Mouse (Mus musculus): ENCODE data around the gene Myo16. TPM values are rescaled to one million over a fixed set of nuclear protein-coding genes. Genes with fewer than 3 reads are reported as not detected.

The Myo16 gene
- polyA plus RNA-seq, 1 experiment from 2014 or later, result 0.25 TPM

DNA sequence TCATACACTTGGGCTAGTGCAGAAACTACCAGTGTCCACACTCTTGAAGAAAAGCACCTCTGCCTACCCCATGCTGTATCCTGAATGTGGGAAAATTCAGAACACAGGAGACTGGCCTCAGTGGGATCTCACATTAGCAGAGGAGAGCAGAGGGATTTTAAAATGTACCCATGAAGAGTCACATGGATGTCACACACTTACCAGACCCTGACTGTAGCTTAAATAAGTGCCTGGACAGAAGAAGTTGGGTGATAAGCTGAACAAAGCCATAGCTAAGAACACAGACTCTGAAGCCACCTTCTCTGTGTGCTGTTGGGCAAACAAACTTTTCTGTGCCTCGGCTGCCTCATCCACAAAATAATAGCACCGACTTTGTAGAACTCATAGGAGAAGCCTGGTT, 477.3 kb downstream of the Myo16 start:
- Histone ChIP-seq H3K4me1 (ENCODE audit: insufficient read depth, low read length) (peaks cover 19% of the 10 kb centered on the region), H3K27me3 (ENCODE audit: insufficient read depth, low read length) (no peaks in the 10 kb centered on the region), H3K27ac (ENCODE audit: low read length) (no peak overlapping the region), H3K36me3 (ENCODE audit: insufficient read depth, low read length) (no peaks in the 10 kb centered on the region), H3K4me2 (replicated peaks; ENCODE audit: low read depth, low read length) (no peak overlapping the region), H3K9me3 (ENCODE audit: low read length) (no peaks in the 10 kb centered on the region), H3K9ac (replicated peaks; ENCODE audit: low read length) (no peak overlapping the region), H3K4me3 (ENCODE audit: low read length) (no peak overlapping the region)
- WGBS, result 91% methylated on average over 2 of the region's 2 CpGs
- ATAC-seq (ENCODE audit: low FRiP score, low TSS enrichment), result no peak

DNA sequence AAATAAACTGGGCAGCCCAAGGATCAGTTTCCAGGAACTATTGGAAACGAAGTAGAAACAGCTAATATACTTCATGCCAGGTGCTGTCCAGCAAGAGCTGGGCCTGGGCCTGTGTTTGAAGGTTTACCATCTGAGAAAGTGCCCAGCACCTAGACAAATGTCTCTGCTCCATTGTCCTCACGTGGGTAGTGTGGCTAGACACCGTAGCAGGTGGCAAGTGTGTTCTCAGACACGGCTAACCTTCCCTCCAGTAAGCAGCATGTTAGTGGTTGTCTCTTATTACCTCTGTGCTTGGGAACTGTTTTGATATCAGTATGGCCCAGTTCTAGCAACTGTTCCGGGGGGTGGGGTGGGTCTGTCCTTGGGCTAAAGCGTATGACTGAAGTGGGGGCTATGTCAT, 478.9 kb downstream of the Myo16 start:
- Histone ChIP-seq H3K4me1 (ENCODE audit: insufficient read depth, low read length) (peaks cover 19% of the 10 kb centered on the region), H3K4me3 (ENCODE audit: low read length) (no peak overlapping the region), H3K36me3 (ENCODE audit: insufficient read depth, low read length) (no peaks in the 10 kb centered on the region)

DNA sequence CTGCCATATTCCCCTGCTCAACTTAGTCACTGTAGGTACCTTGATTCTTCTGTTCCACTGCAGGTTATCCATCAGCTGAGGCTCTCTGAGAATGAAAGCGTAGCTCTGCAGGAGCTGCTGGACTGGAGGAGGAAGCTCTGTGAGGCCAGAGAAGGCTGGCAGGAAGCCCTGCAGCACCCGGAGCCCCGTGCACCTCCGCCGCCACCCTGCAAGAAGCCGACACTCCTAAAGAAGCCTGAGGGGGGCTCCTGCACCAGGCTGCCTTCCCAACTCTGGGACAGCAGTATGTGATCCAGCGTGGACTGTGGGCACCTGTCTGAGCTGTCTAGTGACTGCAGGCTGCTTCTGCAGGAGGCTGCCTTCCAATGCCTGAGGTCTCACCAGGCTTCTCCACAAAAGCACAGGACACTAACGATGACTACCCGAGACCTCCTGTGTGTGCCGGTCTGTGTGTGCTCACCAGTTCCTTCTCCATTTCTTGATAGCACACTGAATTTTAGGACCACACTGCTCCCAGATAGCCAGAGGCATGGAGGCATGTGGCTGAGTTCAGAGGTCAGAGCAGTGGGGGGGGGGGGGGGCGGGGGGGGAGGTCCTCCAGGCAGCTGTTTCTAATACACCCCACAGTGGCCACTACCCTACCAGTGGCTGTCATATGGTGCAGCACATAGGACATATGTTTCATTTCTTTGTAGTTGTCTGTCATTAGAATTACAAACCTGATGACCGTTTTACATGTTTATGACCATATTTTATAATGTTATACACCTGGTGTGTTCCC, 479.8 kb downstream of the Myo16 start:
- H3K36me3 ChIP-seq (ENCODE audit: insufficient read depth, low read length), result no peaks in the 10 kb centered on the region
- no peak for ATAC-seq (ENCODE audit: low FRiP score, low TSS enrichment)
- H3K9me3 ChIP-seq (ENCODE audit: low read length), result no peaks in the 10 kb centered on the region
- H3K27ac ChIP-seq (ENCODE audit: low read length), result no peak overlapping the region
- no peak overlapping the region for H3K4me3 ChIP-seq (ENCODE audit: low read length)
- 54% methylated on average over 11 of the region's 12 CpGs for WGBS
- peaks cover 19% of the 10 kb centered on the region for H3K4me1 ChIP-seq (ENCODE audit: insufficient read depth, low read length)
- H3K4me2 ChIP-seq (replicated peaks; ENCODE audit: low read depth, low read length), result no peak overlapping the region
- H3K9ac ChIP-seq (replicated peaks; ENCODE audit: low read length), result no peak overlapping the region
- no peaks in the 10 kb centered on the region for H3K27me3 ChIP-seq (ENCODE audit: insufficient read depth, low read length)

More for the DNA sequence above, 478.9 kb downstream of the Myo16 start:
- no peaks in the 10 kb centered on the region for H3K9me3 ChIP-seq (ENCODE audit: low read length)
- WGBS, result 74% methylated on average over 6 of the region's 6 CpGs
- H3K27ac ChIP-seq (ENCODE audit: low read length), result no peak overlapping the region
- no peak overlapping the region for H3K9ac ChIP-seq (replicated peaks; ENCODE audit: low read length)
- H3K4me2 ChIP-seq (replicated peaks; ENCODE audit: low read depth, low read length), result no peak overlapping the region
- ATAC-seq (ENCODE audit: low FRiP score, low TSS enrichment), result no peak
- no peaks in the 10 kb centered on the region for H3K27me3 ChIP-seq (ENCODE audit: insufficient read depth, low read length)

DNA sequence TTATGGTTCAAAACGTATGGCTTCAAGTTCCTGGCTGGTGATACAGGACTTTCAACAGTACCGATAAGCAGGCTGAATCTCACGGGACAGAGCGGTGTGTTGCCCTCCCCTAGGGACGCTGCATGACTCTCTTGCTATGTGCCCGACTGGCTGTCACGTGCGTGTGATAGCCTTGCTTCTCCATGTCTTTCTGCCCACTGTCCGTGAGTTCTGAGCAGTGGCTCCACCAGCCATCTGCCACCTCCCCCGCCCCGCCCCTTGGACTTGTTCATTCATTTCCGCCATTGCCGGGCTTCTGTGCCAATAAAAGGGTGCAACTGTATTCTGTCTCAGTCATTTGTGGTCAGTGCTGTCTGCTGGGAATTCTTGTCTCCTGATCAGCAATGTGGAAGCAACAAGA, 480.7 kb downstream of the Myo16 start:
- H3K27ac ChIP-seq (ENCODE audit: low read length), result no peak overlapping the region
- H3K4me2 ChIP-seq (replicated peaks; ENCODE audit: low read depth, low read length), result no peak overlapping the region
- 72% methylated on average over 13 of the region's 13 CpGs for WGBS
- H3K4me1 ChIP-seq (ENCODE audit: insufficient read depth, low read length), result peaks cover 16% of the 10 kb centered on the region
- H3K27me3 ChIP-seq (ENCODE audit: insufficient read depth, low read length), result no peaks in the 10 kb centered on the region
- no peak overlapping the region for H3K9ac ChIP-seq (replicated peaks; ENCODE audit: low read length)
- ATAC-seq (ENCODE audit: low FRiP score, low TSS enrichment), result no peak
- no peaks in the 10 kb centered on the region for H3K36me3 ChIP-seq (ENCODE audit: insufficient read depth, low read length)
- no peaks in the 10 kb centered on the region for H3K9me3 ChIP-seq (ENCODE audit: low read length)
- H3K4me3 ChIP-seq (ENCODE audit: low read length), result no peak overlapping the region

DNA sequence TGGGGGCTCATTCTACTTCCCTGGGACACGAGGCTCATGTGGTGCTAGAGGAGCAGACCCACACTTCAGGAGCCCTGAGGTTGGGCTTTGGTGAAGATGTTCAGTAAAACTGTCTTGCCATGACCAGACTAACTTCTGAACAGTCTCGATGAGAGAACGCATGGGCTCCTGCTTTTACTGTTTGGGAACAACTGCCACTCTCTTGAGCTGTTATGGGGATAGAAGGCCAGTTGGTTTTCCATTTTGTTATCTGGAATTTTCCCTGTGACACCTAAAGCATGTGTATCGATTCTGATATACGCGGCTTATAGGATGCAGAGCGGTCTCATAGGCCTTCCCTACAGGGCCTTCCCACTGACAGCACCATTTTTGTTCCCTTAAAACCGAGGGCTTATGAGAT, 485.2 kb downstream of the Myo16 start:
- H3K27ac ChIP-seq (ENCODE audit: low read length), result no peak overlapping the region
- no peaks in the 10 kb centered on the region for H3K36me3 ChIP-seq (ENCODE audit: insufficient read depth, low read length)
- no peaks in the 10 kb centered on the region for H3K9me3 ChIP-seq (ENCODE audit: low read length)
- no peak overlapping the region for H3K4me2 ChIP-seq (replicated peaks; ENCODE audit: low read depth, low read length)
- H3K4me3 ChIP-seq (ENCODE audit: low read length), result no peak overlapping the region
- H3K4me1 ChIP-seq (ENCODE audit: insufficient read depth, low read length), result 0 out of 2 replicates have a peak, but pooled peaks cover 3% of the 10 kb centered on the region
- H3K9ac ChIP-seq (replicated peaks; ENCODE audit: low read length), result no peak overlapping the region
- no peak for ATAC-seq (ENCODE audit: low FRiP score, low TSS enrichment)
- H3K27me3 ChIP-seq (ENCODE audit: insufficient read depth, low read length), result no peaks in the 10 kb centered on the region
- WGBS, result 91% methylated on average over 8 of the region's 8 CpGs

DNA sequence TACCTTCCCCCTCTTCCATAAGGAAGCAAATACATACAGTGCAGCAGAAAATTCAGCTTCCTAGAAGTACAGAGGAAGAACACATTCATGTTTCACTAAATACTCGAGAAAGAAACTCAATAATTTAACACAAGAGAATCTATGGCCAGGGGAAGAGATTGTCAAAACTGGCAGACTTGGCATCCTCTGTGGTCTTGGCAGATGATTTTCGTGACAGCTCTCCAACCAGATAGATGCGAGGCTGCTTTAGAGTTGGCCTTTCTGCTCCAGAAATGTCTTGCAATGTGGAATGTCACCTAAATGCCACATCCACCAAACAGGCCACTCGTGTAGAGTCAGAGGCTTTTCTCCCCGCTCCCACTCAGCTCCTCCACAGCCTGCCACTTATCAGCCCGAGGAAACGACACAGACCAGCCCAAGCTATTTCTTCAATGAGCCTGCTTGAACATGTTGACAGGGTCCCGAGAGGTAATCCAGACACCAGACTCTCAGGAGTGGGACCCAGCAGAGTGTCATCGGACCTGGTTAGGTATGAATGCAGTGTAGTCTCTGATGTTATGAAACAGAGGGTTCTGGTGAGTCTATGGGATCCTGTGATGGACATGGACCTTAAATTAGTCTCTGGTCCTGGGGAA, 486.6 kb downstream of the Myo16 start:
- ATAC-seq (ENCODE audit: low FRiP score, low TSS enrichment), result no peak
- Histone ChIP-seq H3K9ac (replicated peaks; ENCODE audit: low read length) (no peak overlapping the region), H3K36me3 (ENCODE audit: insufficient read depth, low read length) (no peaks in the 10 kb centered on the region), H3K4me3 (ENCODE audit: low read length) (no peak overlapping the region), H3K9me3 (ENCODE audit: low read length) (no peaks in the 10 kb centered on the region), H3K4me1 (ENCODE audit: insufficient read depth, low read length) (no peaks in the 10 kb centered on the region), H3K27me3 (ENCODE audit: insufficient read depth, low read length) (no peaks in the 10 kb centered on the region), H3K4me2 (replicated peaks; ENCODE audit: low read depth, low read length) (no peak overlapping the region), H3K27ac (ENCODE audit: low read length) (no peak overlapping the region)
- WGBS, result 72% methylated on average over 9 of the region's 9 CpGs

DNA sequence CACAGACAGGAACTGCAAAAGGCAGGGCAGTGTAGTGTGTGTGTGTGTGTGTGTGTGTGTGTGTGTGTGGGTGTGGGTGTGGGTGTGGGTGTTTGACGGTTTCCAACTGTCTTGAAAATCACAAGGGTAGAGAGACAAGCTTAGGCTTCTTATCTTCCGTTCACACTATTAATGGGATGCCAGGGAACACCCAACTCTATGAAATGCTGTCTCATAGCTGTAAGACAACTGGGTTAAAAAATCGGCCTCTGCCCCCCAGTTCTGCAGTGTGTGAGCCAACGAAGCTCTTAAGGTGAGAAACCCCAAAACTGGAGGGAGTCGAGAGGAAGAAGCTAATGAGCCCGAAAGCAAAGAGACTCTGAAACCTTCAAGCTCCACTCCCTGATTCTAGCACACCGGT, 487.1 kb downstream of the Myo16 start:
- H3K4me1 ChIP-seq (ENCODE audit: insufficient read depth, low read length), result no peaks in the 10 kb centered on the region
- no peaks in the 10 kb centered on the region for H3K27me3 ChIP-seq (ENCODE audit: insufficient read depth, low read length)
- no peak overlapping the region for H3K4me3 ChIP-seq (ENCODE audit: low read length)
- H3K9ac ChIP-seq (replicated peaks; ENCODE audit: low read length), result no peak overlapping the region
- no peak overlapping the region for H3K4me2 ChIP-seq (replicated peaks; ENCODE audit: low read depth, low read length)
- no peak overlapping the region for H3K27ac ChIP-seq (ENCODE audit: low read length)
- no peaks in the 10 kb centered on the region for H3K36me3 ChIP-seq (ENCODE audit: insufficient read depth, low read length)
- no peak for ATAC-seq (ENCODE audit: low FRiP score, low TSS enrichment)
- no peaks in the 10 kb centered on the region for H3K9me3 ChIP-seq (ENCODE audit: low read length)
- WGBS, result 66% methylated on average over 7 of the region's 7 CpGs

DNA sequence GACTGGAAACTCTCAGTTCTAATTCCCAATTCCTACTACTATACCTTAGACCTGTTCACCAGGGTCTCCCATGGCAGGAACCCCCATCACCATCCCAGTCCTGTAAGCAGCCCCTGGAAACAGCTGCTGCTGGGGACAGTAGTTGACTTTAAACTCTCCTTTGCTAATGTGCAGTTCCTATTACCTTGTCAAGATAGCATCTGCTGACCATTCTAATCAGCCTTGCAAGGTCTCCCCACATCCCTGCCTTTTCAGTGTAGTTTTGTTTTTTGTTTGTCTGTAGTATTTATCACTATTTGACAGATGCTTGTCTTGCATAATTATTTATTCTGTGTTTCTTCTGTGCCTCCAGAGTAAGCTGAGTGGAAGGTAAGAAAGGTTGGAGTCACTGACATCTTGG, 487.6 kb downstream of the Myo16 start:
- Histone ChIP-seq H3K4me1 (ENCODE audit: insufficient read depth, low read length) (no peaks in the 10 kb centered on the region), H3K4me3 (ENCODE audit: low read length) (no peak overlapping the region), H3K27me3 (ENCODE audit: insufficient read depth, low read length) (no peaks in the 10 kb centered on the region), H3K9me3 (ENCODE audit: low read length) (no peaks in the 10 kb centered on the region), H3K9ac (replicated peaks; ENCODE audit: low read length) (no peak overlapping the region), H3K36me3 (ENCODE audit: insufficient read depth, low read length) (no peaks in the 10 kb centered on the region), H3K4me2 (replicated peaks; ENCODE audit: low read depth, low read length) (no peak overlapping the region), H3K27ac (ENCODE audit: low read length) (no peak overlapping the region)
- ATAC-seq (ENCODE audit: low FRiP score, low TSS enrichment), result no peak

DNA sequence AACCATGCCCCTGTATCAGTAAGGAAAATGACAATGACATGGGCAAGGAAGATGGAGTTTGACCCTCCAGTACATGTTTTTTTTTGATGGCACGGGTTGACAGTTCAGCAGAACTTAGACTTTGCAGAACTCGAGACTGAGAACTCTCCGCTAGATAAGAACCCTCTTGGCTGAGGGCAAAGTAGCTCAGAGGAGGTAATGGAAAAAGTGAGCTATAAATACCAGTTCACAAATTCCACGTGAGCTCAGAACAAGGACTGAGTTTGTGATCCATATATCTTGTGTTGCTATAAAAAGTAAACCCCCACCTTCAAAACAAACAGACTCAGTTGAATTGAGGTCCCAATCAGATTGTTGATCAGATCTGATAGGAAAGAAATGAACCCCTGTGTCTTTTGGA, 489.5 kb downstream of the Myo16 start:
- H3K4me1 ChIP-seq (ENCODE audit: insufficient read depth, low read length), result no peaks in the 10 kb centered on the region
- H3K27me3 ChIP-seq (ENCODE audit: insufficient read depth, low read length), result no peaks in the 10 kb centered on the region
- no peaks in the 10 kb centered on the region for H3K9me3 ChIP-seq (ENCODE audit: low read length)
- H3K27ac ChIP-seq (ENCODE audit: low read length), result no peak overlapping the region
- no peak overlapping the region for H3K4me2 ChIP-seq (replicated peaks; ENCODE audit: low read depth, low read length)
- H3K9ac ChIP-seq (replicated peaks; ENCODE audit: low read length), result no peak overlapping the region
- ATAC-seq (ENCODE audit: low FRiP score, low TSS enrichment), result no peak
- no peak overlapping the region for H3K4me3 ChIP-seq (ENCODE audit: low read length)
- H3K36me3 ChIP-seq (ENCODE audit: insufficient read depth, low read length), result no peaks in the 10 kb centered on the region
- 82% methylated on average over 4 of the region's 4 CpGs for WGBS

DNA sequence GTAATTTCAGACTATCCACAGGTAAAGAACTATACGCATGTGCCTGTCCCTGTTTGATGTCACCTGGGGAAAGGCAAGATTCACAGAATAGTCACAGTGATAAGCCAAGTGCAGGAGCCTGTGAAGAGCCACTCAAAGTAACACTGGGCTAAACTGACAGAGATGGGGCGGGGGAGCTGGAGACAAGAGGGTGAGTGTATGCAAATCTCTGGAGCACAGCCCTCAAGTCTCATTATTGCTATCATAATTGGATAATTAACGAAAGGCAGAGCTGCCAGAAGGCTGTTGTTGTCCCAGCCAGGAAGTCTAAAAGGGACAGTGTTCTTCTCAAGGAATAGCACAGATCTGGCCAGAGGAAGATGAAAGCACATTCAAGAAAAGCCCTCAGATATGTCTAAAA, 490.8 kb downstream of the Myo16 start:
- no peaks in the 10 kb centered on the region for H3K4me1 ChIP-seq (ENCODE audit: insufficient read depth, low read length)
- no peak overlapping the region for H3K27ac ChIP-seq (ENCODE audit: low read length)
- H3K4me3 ChIP-seq (ENCODE audit: low read length), result no peak overlapping the region
- H3K27me3 ChIP-seq (ENCODE audit: insufficient read depth, low read length), result no peaks in the 10 kb centered on the region
- no peaks in the 10 kb centered on the region for H3K36me3 ChIP-seq (ENCODE audit: insufficient read depth, low read length)
- no peak for ATAC-seq (ENCODE audit: low FRiP score, low TSS enrichment)
- no peaks in the 10 kb centered on the region for H3K9me3 ChIP-seq (ENCODE audit: low read length)
- H3K9ac ChIP-seq (replicated peaks; ENCODE audit: low read length), result no peak overlapping the region
- H3K4me2 ChIP-seq (replicated peaks; ENCODE audit: low read depth, low read length), result no peak overlapping the region
- WGBS, result 68% methylated on average over 3 of the region's 3 CpGs
